Mouse (Mus musculus): ENCODE measurements around the gene Slc35f5.

Slc35f5 gene

DNA sequence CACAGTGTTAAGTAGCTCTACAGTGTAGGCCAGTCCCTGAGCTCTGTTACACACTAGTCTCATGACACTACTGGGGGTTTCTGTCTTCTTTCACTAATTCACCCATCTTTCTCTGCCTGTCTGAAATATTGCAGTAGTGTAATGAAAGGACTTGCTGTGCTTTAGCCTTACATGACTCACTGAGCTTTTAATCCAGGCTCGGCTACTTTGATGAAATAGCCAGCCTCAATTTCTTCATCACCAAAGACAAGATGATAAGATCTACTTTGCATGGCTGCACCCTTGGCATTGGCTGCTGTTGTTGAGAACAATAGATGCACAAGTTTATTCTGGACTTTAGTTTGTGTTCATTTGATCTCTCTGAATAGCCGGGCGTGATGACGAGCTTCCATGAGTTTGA, 7.7 kb downstream of the Slc35f5 start:
- ATAC-seq (ENCODE audit: insufficient number of reproducible peaks, low FRiP score, low TSS enrichment): no peak

DNA sequence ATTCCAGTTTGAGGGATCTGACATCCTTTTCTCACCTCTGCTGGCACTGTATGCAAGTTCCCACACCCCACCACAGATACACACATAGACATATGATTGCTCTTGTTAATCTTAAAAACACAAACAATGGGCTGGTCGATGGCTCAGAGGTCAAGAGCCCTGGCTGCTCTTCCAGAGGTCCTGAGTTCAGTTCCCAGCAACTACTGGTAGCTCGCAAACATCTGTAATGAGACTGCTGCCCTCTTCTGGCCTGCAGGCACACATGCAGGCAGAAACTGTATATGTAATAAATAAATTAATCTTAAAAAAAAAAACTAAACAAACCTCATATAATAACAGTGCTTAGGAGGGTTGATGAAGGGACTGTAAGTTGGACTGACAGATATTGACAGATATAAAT, 13.8 kb downstream of the Slc35f5 start:
- no peak for ATAC-seq (ENCODE audit: insufficient number of reproducible peaks, low FRiP score, low TSS enrichment)

DNA sequence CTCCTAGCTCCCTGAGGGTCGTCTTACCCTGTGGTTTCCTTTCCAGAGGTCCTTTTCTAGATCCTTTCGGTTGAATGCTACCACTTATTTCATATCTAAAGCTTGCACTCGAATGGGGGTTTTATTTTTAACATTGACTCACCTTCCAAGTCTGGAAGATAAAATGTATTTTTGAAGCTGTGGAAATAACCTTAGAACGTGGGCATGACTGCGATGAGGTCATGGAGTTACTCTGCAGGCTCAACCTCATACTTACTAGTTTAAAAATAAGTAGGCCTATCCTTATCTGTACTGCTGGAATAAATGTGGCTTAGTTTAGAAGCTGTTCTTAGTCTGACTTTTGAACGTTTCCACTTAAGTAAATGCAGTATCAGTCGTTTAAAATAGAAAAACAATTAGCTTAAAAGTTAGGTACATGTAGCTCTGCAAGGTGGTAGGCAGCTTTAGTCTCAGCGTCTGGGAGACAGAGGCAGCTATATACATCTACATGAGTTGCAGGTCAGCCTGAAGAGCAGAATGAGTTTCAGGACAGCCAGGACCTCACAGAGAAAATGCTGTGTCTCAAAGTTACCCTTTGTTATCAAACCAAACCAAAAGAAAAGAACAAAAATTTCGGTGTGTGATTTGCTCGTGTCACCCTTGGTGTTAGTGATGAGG, 15.2 kb downstream of the Slc35f5 start:
- ATAC-seq (ENCODE audit: insufficient number of reproducible peaks, low FRiP score, low TSS enrichment): no peak

- ATAC-seq (ENCODE audit: insufficient number of reproducible peaks, low FRiP score, low TSS enrichment): no peak
Observed at GRCm38 (mm10) chr1:125576965-125577364, 16.6 kb downstream of the Slc35f5 start.

- ATAC-seq (ENCODE audit: insufficient number of reproducible peaks, low FRiP score, low TSS enrichment): no peak
Observed at GRCm38 (mm10) chr1:125578091-125578490, 17.7 kb downstream of the Slc35f5 start.

DNA sequence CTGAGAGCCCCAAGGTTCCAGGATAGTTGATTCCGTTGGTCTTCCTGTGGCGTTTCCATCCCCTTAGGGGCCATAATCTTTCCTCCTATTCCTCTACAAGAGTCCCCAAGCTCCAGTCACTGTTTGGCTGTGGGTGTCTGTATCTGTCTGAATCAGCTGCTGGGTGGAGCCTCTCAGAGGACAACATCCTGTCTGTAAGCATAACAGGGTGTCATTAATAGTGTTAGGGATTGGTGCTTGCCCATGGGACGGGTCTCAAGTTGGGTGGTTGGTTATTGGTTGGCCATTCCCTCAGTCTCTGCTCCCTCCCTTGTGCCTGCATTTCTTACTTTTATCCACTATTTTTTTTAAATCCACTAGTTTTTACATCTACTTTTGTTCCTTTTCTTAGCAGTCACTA, 20.7 kb downstream of the Slc35f5 start:
- no peak for ATAC-seq (ENCODE audit: insufficient number of reproducible peaks, low FRiP score, low TSS enrichment)

- ATAC-seq (ENCODE audit: insufficient number of reproducible peaks, low FRiP score, low TSS enrichment): no peak
Observed at GRCm38 (mm10) chr1:125603620-125604019, 43.2 kb downstream of the Slc35f5 start.

DNA sequence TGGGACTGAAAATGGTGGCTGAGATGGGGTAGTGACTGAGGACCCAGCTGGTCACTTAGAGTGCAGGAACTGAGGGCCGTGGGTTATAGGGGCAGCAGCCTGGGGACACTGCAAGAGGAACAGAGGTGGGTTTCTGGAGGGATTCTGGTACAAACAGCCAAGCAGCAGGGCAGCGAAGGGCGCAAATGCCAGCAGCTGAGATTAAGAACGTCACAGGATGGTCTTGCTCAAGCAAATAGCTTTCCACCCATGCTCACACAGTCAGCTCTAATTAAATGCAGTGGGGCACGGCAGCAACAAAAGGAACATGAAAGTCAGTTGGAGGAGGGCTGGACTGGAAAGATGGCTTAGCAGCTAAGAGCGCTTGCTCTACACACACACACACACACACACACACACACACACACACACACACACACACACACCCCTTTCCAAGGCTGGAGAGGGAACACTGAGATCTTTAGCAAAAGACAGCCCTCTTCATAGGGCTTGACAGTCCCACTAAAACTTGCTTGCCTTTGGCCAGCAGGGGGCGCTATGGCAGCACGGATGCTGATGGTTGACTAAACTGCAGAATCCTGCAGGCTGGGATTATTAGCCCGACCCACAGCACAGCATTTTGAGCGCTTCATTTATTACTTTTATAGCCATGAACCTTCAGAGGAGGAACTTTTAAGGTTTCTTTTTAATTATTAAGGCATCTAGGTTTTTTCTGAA, 46.9 kb downstream of the Slc35f5 start:
- peak; percentile 81; the same call in 1 of the 2 replicates for ATAC-seq (ENCODE audit: insufficient number of reproducible peaks, low FRiP score, low TSS enrichment)

DNA sequence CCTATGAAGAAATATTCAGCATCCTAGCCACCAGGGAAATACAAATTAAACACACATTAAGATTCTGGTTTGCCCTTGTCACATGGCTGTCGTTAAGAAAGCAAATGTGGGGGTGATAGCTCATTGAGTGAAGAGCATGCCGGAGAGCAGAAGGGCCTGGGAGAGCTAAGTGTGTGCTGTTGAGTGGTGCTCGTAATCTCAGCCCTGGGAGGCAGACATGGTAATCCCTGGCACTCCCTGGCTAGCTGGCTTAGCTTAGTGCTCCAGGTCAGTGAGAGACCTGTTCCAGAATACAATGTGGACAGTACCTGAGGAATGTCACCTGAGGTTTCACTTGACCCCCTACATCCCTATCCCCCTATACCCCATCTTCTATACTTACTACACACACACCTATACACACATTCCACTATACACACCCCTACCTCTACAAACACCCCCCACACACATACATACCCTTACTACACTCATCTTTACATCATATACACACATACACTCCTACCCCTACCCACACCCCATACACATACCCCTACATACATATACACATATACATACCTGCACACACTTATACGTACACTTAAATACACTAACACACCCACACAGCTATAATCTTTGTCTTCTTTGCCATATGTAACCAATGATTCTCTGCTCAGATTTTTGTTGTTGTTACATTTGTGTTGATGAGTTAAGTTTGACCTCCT, 64.1 kb downstream of the Slc35f5 start:
- ATAC-seq (ENCODE audit: insufficient number of reproducible peaks, low FRiP score, low TSS enrichment): no peak

GRCm38 (mm10) chr1:125639501-125640253, 79.3 kb downstream of the Slc35f5 start:
- no peak for ATAC-seq (ENCODE audit: insufficient number of reproducible peaks, low FRiP score, low TSS enrichment)

- 0 out of 2 replicates have a peak, but pooled peaks have one; percentile 31 for ATAC-seq (ENCODE audit: insufficient number of reproducible peaks, low FRiP score, low TSS enrichment)
Observed at GRCm38 (mm10) chr1:125643643-125644042, 83.2 kb downstream of the Slc35f5 start.

All from cerebellum, adult (tissue).